Mouse (Mus musculus) right cerebral cortex, adult 2 months (tissue): Measurements from ENCODE around the gene Ggct.

Source experiments
- DNase-seq, 2 experiments: peaks; one replicate each; pipeline ENCODE4 v3.0.0; 2021 to 2022; ENCODE audit warnings: low spot score in 2 of 2

Ggct gene

GRCm38 (mm10) chr6:54952542-54952941 lies 40.2 kb downstream of the Ggct start:
- DNase-seq, result no peak

GRCm38 (mm10) chr6:54948682-54949081 lies 44.1 kb downstream of the Ggct start:
- DNase-seq, result no peak

- DNase-seq, result no peak
Measured at GRCm38 (mm10) chr6:54946241-54946953, 46.4 kb downstream of the Ggct start.

GRCm38 (mm10) chr6:54944551-54944950 lies 48.2 kb downstream of the Ggct start:
- no peak for DNase-seq

GRCm38 (mm10) chr6:54943753-54944152 lies 49.0 kb downstream of the Ggct start:
- DNase-seq, result no peak

- no peak for DNase-seq
Measured at GRCm38 (mm10) chr6:54943292-54943691, 49.5 kb downstream of the Ggct start.

GRCm38 (mm10) chr6:54941149-54941548 lies 51.6 kb downstream of the Ggct start:
- no peak for DNase-seq

GRCm38 (mm10) chr6:54940126-54940525 lies 52.6 kb downstream of the Ggct start:
- no peak for DNase-seq

- no peak for DNase-seq
Measured at GRCm38 (mm10) chr6:54939631-54940030, 53.1 kb downstream of the Ggct start.

GRCm38 (mm10) chr6:54936496-54936895 lies 56.3 kb downstream of the Ggct start:
- DNase-seq, result no peak

- no peak for DNase-seq
Measured at GRCm38 (mm10) chr6:54934930-54935329, 57.8 kb downstream of the Ggct start.

GRCm38 (mm10) chr6:54934313-54934712 lies 58.4 kb downstream of the Ggct start:
- no peak for DNase-seq

- DNase-seq, result no peak
Measured at GRCm38 (mm10) chr6:54933866-54934265, 58.9 kb downstream of the Ggct start.

GRCm38 (mm10) chr6:54933216-54933615 lies 59.5 kb downstream of the Ggct start:
- DNase-seq, result no peak
